Mouse (Mus musculus): ENCODE data around the gene Smarca2. TPM values are rescaled to one million over a fixed set of nuclear protein-coding genes. Genes with fewer than 3 reads are reported as not detected.
A peak's percentile ranks its signal among the peaks of the same experiment; 100 is the strongest.

The Smarca2 gene
- polyA plus RNA-seq (2015; fragmentation: Nextera tagmentation; extraction: Ambion mirVana): 45.5 and 46.2 TPM in 2 replicates

GRCm38 (mm10) chr19:26604755-26605300 is at the start of gene Smarca2:
TSS of gene Smarca2 (plus strand) at chr19:26605050.
- WGBS: under 1% methylated on average over 45 of the region's 45 CpGs
- H3K4me2 ChIP-seq: peak within 1 kb of the TSS; percentile 98
- peak within 1 kb of the TSS; percentile 73 for H3K9ac ChIP-seq
- H3K4me1 ChIP-seq: peaks cover 24% of the 10 kb centered on the region
- peak within 1 kb of the TSS; percentile 74 for H3K4me3 ChIP-seq (replicated peaks)
- no peaks in the 10 kb centered on the region for H3K36me3 ChIP-seq
- ATAC-seq (replicated peaks; ENCODE audit: low FRiP score): peak; percentile 96
- H3K27ac ChIP-seq: peak within 1 kb of the TSS; percentile 95
- no peaks in the 10 kb centered on the region for H3K9me3 ChIP-seq (replicated peaks)
- H3K27me3 ChIP-seq: peaks cover 29% of the 10 kb centered on the region

GRCm38 (mm10) chr19:26564850-26565249 is 40.0 kb upstream of the Smarca2 start:
- Histone ChIP-seq H3K27ac (no peak overlapping the region), H3K4me3 (replicated peaks) (no peak overlapping the region), H3K36me3 (no peaks in the 10 kb centered on the region), H3K9me3 (replicated peaks) (no peaks in the 10 kb centered on the region), H3K27me3 (no peaks in the 10 kb centered on the region), H3K9ac (no peak overlapping the region), H3K4me2 (no peak overlapping the region), H3K4me1 (peaks cover 6% of the 10 kb centered on the region; the same call in 1 of the 2 replicates)
- WGBS: 60% methylated on average over 2 of the region's 2 CpGs
- no peak for ATAC-seq (replicated peaks; ENCODE audit: low FRiP score)

GRCm38 (mm10) chr19:26566109-26566508 is 38.7 kb upstream of the Smarca2 start:
- 24% methylated on average over 9 of the region's 9 CpGs for WGBS
- no peak overlapping the region for H3K4me3 ChIP-seq (replicated peaks)
- H3K4me2 ChIP-seq: peak overlapping the region; percentile 37
- H3K9me3 ChIP-seq (replicated peaks): no peaks in the 10 kb centered on the region
- H3K27me3 ChIP-seq: no peaks in the 10 kb centered on the region
- H3K27ac ChIP-seq: no peak overlapping the region
- no peaks in the 10 kb centered on the region for H3K36me3 ChIP-seq
- peaks cover 6% of the 10 kb centered on the region; the same call in 1 of the 2 replicates for H3K4me1 ChIP-seq
- ATAC-seq (replicated peaks; ENCODE audit: low FRiP score): no peak
- no peak overlapping the region for H3K9ac ChIP-seq

- Histone ChIP-seq H3K9me3 (replicated peaks) (no peaks in the 10 kb centered on the region), H3K4me1 (peaks cover 6% of the 10 kb centered on the region; the same call in 1 of the 2 replicates), H3K27me3 (no peaks in the 10 kb centered on the region), H3K4me3 (replicated peaks) (no peak overlapping the region), H3K36me3 (no peaks in the 10 kb centered on the region), H3K9ac (no peak overlapping the region), H3K27ac (no peak overlapping the region), H3K4me2 (no peak overlapping the region)
- WGBS: 88% methylated on average over 5 of the region's 5 CpGs
- ATAC-seq (replicated peaks; ENCODE audit: low FRiP score): no peak
Observed at GRCm38 (mm10) chr19:26568236-26568635, 36.6 kb upstream of the Smarca2 start.

- Histone ChIP-seq H3K4me2 (no peak overlapping the region), H3K4me3 (replicated peaks) (no peak overlapping the region), H3K27ac (no peak overlapping the region), H3K9me3 (replicated peaks) (no peaks in the 10 kb centered on the region), H3K9ac (no peak overlapping the region), H3K4me1 (peaks cover 6% of the 10 kb centered on the region; the same call in 1 of the 2 replicates), H3K27me3 (no peaks in the 10 kb centered on the region), H3K36me3 (no peaks in the 10 kb centered on the region)
- no peak for ATAC-seq (replicated peaks; ENCODE audit: low FRiP score)
- WGBS: 93% methylated on average over 5 of the region's 5 CpGs
Observed at GRCm38 (mm10) chr19:26568941-26569340, 35.9 kb upstream of the Smarca2 start.

GRCm38 (mm10) chr19:26569461-26569860 is 35.4 kb upstream of the Smarca2 start:
- H3K4me3 ChIP-seq (replicated peaks): no peak overlapping the region
- WGBS: 81% methylated on average over 1 of the region's 1 CpGs
- no peak overlapping the region for H3K4me2 ChIP-seq
- no peak overlapping the region for H3K9ac ChIP-seq
- ATAC-seq (replicated peaks; ENCODE audit: low FRiP score): no peak
- H3K9me3 ChIP-seq (replicated peaks): no peaks in the 10 kb centered on the region
- H3K4me1 ChIP-seq: peaks cover 6% of the 10 kb centered on the region; the same call in 1 of the 2 replicates
- H3K36me3 ChIP-seq: no peaks in the 10 kb centered on the region
- no peak overlapping the region for H3K27ac ChIP-seq
- no peaks in the 10 kb centered on the region for H3K27me3 ChIP-seq

GRCm38 (mm10) chr19:26579645-26580044 is 25.2 kb upstream of the Smarca2 start:
- Histone ChIP-seq H3K9ac (no peak overlapping the region), H3K4me3 (replicated peaks) (no peak overlapping the region), H3K27ac (no peak overlapping the region), H3K36me3 (no peaks in the 10 kb centered on the region), H3K27me3 (no peaks in the 10 kb centered on the region), H3K4me2 (no peak overlapping the region), H3K9me3 (replicated peaks) (no peaks in the 10 kb centered on the region), H3K4me1 (no peaks in the 10 kb centered on the region)
- no peak for ATAC-seq (replicated peaks; ENCODE audit: low FRiP score)
- 78% methylated on average over 5 of the region's 5 CpGs for WGBS

GRCm38 (mm10) chr19:26580061-26580460 is 24.8 kb upstream of the Smarca2 start:
- Histone ChIP-seq H3K27ac (no peak overlapping the region), H3K9ac (no peak overlapping the region), H3K9me3 (replicated peaks) (no peaks in the 10 kb centered on the region), H3K4me1 (no peaks in the 10 kb centered on the region), H3K27me3 (no peaks in the 10 kb centered on the region), H3K4me2 (no peak overlapping the region), H3K36me3 (no peaks in the 10 kb centered on the region), H3K4me3 (replicated peaks) (no peak overlapping the region)
- ATAC-seq (replicated peaks; ENCODE audit: low FRiP score): no peak
- 90% methylated on average over 1 of the region's 1 CpGs for WGBS

GRCm38 (mm10) chr19:26594661-26595060 is 10.2 kb upstream of the Smarca2 start:
- Histone ChIP-seq H3K9me3 (replicated peaks) (no peaks in the 10 kb centered on the region), H3K9ac (no peak overlapping the region), H3K36me3 (no peaks in the 10 kb centered on the region), H3K4me2 (no peak overlapping the region), H3K4me1 (no peaks in the 10 kb centered on the region), H3K27ac (no peak overlapping the region), H3K4me3 (replicated peaks) (no peak overlapping the region), H3K27me3 (peaks cover 2% of the 10 kb centered on the region; the same call in 1 of the 2 replicates)
- no peak for ATAC-seq (replicated peaks; ENCODE audit: low FRiP score)

GRCm38 (mm10) chr19:26601459-26601858 is 3.4 kb upstream of the Smarca2 start:
- Histone ChIP-seq H3K27me3 (peaks cover 22% of the 10 kb centered on the region), H3K9ac (no peak overlapping the region), H3K36me3 (no peaks in the 10 kb centered on the region), H3K27ac (no peak overlapping the region), H3K9me3 (replicated peaks) (no peaks in the 10 kb centered on the region), H3K4me3 (replicated peaks) (no peak overlapping the region), H3K4me2 (no peak overlapping the region), H3K4me1 (peaks cover 13% of the 10 kb centered on the region)
- 83% methylated on average over 4 of the region's 4 CpGs for WGBS
- ATAC-seq (replicated peaks; ENCODE audit: low FRiP score): no peak

- Histone ChIP-seq H3K4me2 (peak overlapping the region; percentile 98), H3K36me3 (no peaks in the 10 kb centered on the region), H3K9ac (no peak overlapping the region), H3K4me1 (peaks cover 22% of the 10 kb centered on the region), H3K27ac (no peak overlapping the region), H3K27me3 (peaks cover 24% of the 10 kb centered on the region), H3K9me3 (replicated peaks) (no peaks in the 10 kb centered on the region), H3K4me3 (replicated peaks) (no peak overlapping the region)
- no peak for ATAC-seq (replicated peaks; ENCODE audit: low FRiP score)
- WGBS: 35% methylated on average over 2 of the region's 2 CpGs
Observed at GRCm38 (mm10) chr19:26603296-26603860, 1.5 kb upstream of the Smarca2 start.

GRCm38 (mm10) chr19:26603906-26604754 is 720 bp upstream of the Smarca2 start:
- Histone ChIP-seq H3K4me1 (peaks cover 24% of the 10 kb centered on the region), H3K27ac (peak overlapping the region; percentile 95), H3K4me2 (peak overlapping the region; percentile 98), H3K4me3 (replicated peaks) (peak overlapping the region; percentile 74), H3K27me3 (peaks cover 27% of the 10 kb centered on the region), H3K36me3 (no peaks in the 10 kb centered on the region), H3K9me3 (replicated peaks) (no peaks in the 10 kb centered on the region), H3K9ac (peak overlapping the region; percentile 73)
- ATAC-seq (replicated peaks; ENCODE audit: low FRiP score): peak; percentile 63
- WGBS: 2% methylated on average over 36 of the region's 36 CpGs

Measured in kidney, embryonic 15.5 days (tissue).